Mouse (Mus musculus): ENCODE measurements around the gene Dab2ip. TPM values are rescaled to one million over a fixed set of nuclear protein-coding genes. Genes with fewer than 3 reads are reported as not detected.

Dab2ip gene
- polyA plus RNA-seq, 1 experiment from 2014 or later: 48.1 TPM

DNA sequence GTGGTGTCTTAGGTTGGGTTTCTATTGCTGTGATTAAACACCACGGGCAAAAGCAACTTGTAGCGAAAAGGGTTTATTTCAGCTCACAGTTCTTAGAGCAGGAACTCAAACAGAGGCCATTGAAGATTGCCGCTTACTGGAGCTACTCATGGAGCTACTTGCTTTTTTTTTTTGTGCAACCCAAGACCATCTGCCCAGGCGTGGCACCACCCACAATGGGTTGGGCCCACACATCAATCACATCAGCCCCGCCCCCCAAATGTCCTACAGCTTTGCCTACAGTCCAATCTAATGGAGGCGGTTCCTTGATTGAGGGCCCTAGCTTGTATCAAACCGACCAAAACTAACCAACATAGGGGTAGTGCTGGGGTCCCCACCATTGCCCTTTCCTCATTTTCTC, 205.8 kb downstream of the Dab2ip start:
- TF ChIP-seq CTCF (IDR thresholded peaks at IDR 0.05; ENCODE audit: low read depth): no peak
- TF ChIP-seq EP300 (optimal IDR thresholded peaks at IDR 0.05): no peak

DNA sequence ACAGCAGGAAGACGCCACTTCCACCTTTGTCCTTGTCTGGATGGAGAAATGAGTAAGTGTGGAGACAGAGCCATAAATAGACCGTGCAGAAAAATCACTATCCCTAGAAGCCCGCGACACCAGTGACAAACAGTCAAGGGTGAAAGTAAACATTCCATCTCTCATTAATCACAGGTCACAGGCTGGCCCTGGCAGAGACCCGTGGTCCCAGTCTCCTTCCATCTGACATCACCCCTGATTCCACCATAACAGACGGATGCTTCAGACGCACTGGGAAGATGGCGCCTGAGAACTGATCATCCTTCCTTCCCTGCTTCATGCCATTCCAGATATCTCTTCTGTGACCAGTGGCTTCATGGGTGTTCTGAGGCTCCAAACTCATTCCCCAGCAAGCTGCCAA, 206.3 kb downstream of the Dab2ip start:
- ATAC-seq (ENCODE audit: low FRiP score, low TSS enrichment): no peak
- Histone ChIP-seq H3K27me3 (ENCODE audit: control insufficient read depth, insufficient read depth, low read length) (no peaks in the 10 kb centered on the region), H3K36me3 (ENCODE audit: control insufficient read depth, insufficient read depth, low read length) (no peaks in the 10 kb centered on the region), H3K4me1 (replicated peaks; ENCODE audit: control insufficient read depth, insufficient read depth) (no peaks in the 10 kb centered on the region), H3K9me3 (ENCODE audit: control insufficient read depth, low read length) (no peaks in the 10 kb centered on the region), H3K4me2 (replicated peaks; ENCODE audit: low read depth) (no peak overlapping the region), H3K27ac (replicated peaks) (no peak overlapping the region), H3K4me3 (ENCODE audit: low read depth, low read length) (no peak overlapping the region), H3K9ac (ENCODE audit: low read length) (no peak overlapping the region)
- DNase-seq (ENCODE audit: low spot score): no peak
- WGBS: 37% methylated on average over 8 of the region's 8 CpGs
- TF ChIP-seq CTCF (IDR thresholded peaks at IDR 0.05; ENCODE audit: low read depth): no peak
- TF ChIP-seq EP300 (optimal IDR thresholded peaks at IDR 0.05): no peak

More for the DNA sequence above, 205.8 kb downstream of the Dab2ip start:
- Histone ChIP-seq H3K9ac (ENCODE audit: low read length) (no peak overlapping the region), H3K27ac (replicated peaks) (no peak overlapping the region), H3K4me1 (replicated peaks; ENCODE audit: control insufficient read depth, insufficient read depth) (no peaks in the 10 kb centered on the region), H3K4me3 (ENCODE audit: low read depth, low read length) (no peak overlapping the region), H3K9me3 (ENCODE audit: control insufficient read depth, low read length) (no peaks in the 10 kb centered on the region), H3K4me2 (replicated peaks; ENCODE audit: low read depth) (no peak overlapping the region), H3K27me3 (ENCODE audit: control insufficient read depth, insufficient read depth, low read length) (no peaks in the 10 kb centered on the region), H3K36me3 (ENCODE audit: control insufficient read depth, insufficient read depth, low read length) (no peaks in the 10 kb centered on the region)
- no peak for DNase-seq (ENCODE audit: low spot score)
- 94% methylated on average over 7 of the region's 7 CpGs for WGBS
- ATAC-seq (ENCODE audit: low FRiP score, low TSS enrichment): no peak

DNA sequence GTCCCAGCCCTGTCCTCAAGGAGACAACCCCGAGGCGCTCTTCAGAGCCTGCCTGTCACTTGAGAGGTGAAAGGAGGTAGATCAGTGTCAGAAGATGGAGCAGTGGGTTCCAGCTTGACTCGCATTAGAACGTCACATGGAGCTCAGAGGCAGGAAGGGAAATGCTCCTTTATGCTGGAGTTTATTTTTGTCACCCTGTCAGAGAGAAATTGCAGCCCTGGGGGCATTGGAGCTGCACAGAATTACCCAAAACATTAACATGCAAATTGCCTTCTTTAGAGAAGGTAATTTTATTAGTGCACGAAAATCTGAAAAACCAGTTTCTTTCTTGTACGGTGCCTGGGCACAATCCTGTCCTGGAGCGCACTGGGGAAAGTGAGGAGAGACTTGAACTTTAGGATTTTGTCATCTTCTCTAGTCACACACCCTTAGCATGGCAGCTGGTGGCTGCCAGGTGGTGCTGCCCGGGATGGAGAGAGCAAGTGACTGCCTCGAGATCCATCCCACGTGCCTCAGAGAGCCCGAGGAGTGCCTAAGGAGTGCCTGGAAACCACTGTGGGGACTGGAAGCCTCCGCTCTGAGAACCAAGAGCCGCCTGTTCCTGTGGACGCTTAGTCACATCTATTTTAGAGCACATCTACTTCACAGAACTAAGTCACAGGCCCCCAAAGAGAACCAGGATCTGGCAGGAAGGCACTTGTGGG, 209.9 kb downstream of the Dab2ip start:
- TF ChIP-seq CTCF (IDR thresholded peaks at IDR 0.05; ENCODE audit: low read depth) (no peak), EP300 (optimal IDR thresholded peaks at IDR 0.05) (no peak)
- ATAC-seq (ENCODE audit: low FRiP score, low TSS enrichment) (no peak), DNase-seq (ENCODE audit: low spot score) (no peak)
- Histone ChIP-seq H3K27me3 (ENCODE audit: control insufficient read depth, insufficient read depth, low read length) (no peaks in the 10 kb centered on the region), H3K9me3 (ENCODE audit: control insufficient read depth, low read length) (no peaks in the 10 kb centered on the region), H3K27ac (replicated peaks) (no peak overlapping the region), H3K4me3 (ENCODE audit: low read depth, low read length) (no peak overlapping the region), H3K4me1 (replicated peaks; ENCODE audit: control insufficient read depth, insufficient read depth) (no peaks in the 10 kb centered on the region), H3K9ac (ENCODE audit: low read length) (no peak overlapping the region), H3K4me2 (replicated peaks; ENCODE audit: low read depth) (no peak overlapping the region), H3K36me3 (ENCODE audit: control insufficient read depth, insufficient read depth, low read length) (no peaks in the 10 kb centered on the region)
- 50% methylated on average over 14 of the region's 14 CpGs for WGBS

DNA sequence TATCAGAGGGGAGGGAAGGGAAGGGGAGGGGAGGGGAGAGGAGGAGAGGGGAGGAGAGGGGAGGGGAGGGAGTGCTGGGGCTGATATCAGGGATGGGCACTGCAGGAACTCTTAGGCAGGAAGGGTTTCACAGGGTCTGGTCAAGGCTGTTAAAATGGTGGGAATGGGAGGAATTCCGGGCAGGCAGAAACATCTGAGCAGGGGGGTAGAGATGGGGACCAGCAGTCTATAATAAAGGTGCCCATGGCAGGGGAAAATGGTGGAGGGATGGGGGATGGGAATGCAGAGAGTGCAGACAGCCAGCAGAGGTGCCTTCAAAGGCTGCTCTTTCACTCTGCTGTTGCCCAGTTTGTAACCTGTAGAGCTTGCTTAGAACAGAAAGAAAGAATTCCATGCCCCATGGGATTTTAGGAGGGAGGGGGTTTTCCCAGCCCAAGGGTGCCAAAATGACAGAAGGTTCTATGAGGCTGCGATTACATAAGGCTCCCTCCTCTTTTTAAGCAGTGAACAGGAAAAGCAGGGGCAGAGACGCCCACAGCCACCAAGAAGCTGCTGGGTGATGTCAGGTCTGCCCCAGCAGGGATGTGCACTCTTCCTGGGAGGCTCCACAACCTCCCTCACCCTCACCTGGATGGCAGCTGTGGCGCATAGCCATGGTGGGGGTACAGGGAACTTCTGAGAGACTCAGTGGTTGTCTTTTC, 210.6 kb downstream of the Dab2ip start:
- WGBS: 58% methylated on average over 4 of the region's 4 CpGs
- no peak for ATAC-seq (ENCODE audit: low FRiP score, low TSS enrichment)
- H3K9ac ChIP-seq (ENCODE audit: low read length): no peak overlapping the region; the same call in 1 of the 2 replicates

DNA sequence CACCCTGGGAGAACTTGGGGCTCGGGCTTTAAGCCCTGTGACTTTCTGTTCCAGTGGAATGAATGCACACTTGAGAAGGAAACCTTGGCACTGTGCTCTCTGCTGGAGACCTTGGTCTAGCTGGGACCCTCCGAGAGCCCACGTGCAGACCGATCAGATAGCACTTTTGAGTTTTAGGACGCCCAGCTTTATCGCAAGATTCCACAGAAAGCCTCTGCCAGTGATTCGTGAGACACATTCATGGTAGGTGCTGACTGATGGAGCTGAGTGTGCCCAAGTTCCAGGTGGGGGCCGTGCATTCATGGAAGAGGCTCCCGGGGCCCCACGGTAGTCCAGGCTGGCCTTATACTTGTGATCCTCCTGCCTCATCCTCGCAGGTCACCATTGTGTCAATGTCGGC, 211.3 kb downstream of the Dab2ip start:
- no peaks in the 10 kb centered on the region for H3K9me3 ChIP-seq (ENCODE audit: control insufficient read depth, low read length)
- H3K36me3 ChIP-seq (ENCODE audit: control insufficient read depth, insufficient read depth, low read length): no peaks in the 10 kb centered on the region
- DNase-seq (ENCODE audit: low spot score): no peak
- no peaks in the 10 kb centered on the region for H3K27me3 ChIP-seq (ENCODE audit: control insufficient read depth, insufficient read depth, low read length)
- WGBS: 86% methylated on average over 12 of the region's 12 CpGs
- H3K4me3 ChIP-seq (ENCODE audit: low read depth, low read length): no peak overlapping the region
- H3K4me1 ChIP-seq (replicated peaks; ENCODE audit: control insufficient read depth, insufficient read depth): no peaks in the 10 kb centered on the region
- TF ChIP-seq CTCF (IDR thresholded peaks at IDR 0.05; ENCODE audit: low read depth) (no peak), EP300 (optimal IDR thresholded peaks at IDR 0.05) (no peak)
- H3K4me2 ChIP-seq (replicated peaks; ENCODE audit: low read depth): no peak overlapping the region
- no peak for ATAC-seq (ENCODE audit: low FRiP score, low TSS enrichment)
- no peak overlapping the region for H3K9ac ChIP-seq (ENCODE audit: low read length)
- no peak overlapping the region for H3K27ac ChIP-seq (replicated peaks)

More for the DNA sequence above, 210.6 kb downstream of the Dab2ip start:
- Histone ChIP-seq H3K36me3 (ENCODE audit: control insufficient read depth, insufficient read depth, low read length) (no peaks in the 10 kb centered on the region), H3K4me3 (ENCODE audit: low read depth, low read length) (no peak overlapping the region), H3K9me3 (ENCODE audit: control insufficient read depth, low read length) (no peaks in the 10 kb centered on the region), H3K4me2 (replicated peaks; ENCODE audit: low read depth) (no peak overlapping the region), H3K27ac (replicated peaks) (no peak overlapping the region), H3K27me3 (ENCODE audit: control insufficient read depth, insufficient read depth, low read length) (no peaks in the 10 kb centered on the region), H3K4me1 (replicated peaks; ENCODE audit: control insufficient read depth, insufficient read depth) (no peaks in the 10 kb centered on the region)
- TF ChIP-seq CTCF (IDR thresholded peaks at IDR 0.05; ENCODE audit: low read depth) (no peak), EP300 (optimal IDR thresholded peaks at IDR 0.05) (no peak)
- DNase-seq (ENCODE audit: low spot score): no peak

DNA sequence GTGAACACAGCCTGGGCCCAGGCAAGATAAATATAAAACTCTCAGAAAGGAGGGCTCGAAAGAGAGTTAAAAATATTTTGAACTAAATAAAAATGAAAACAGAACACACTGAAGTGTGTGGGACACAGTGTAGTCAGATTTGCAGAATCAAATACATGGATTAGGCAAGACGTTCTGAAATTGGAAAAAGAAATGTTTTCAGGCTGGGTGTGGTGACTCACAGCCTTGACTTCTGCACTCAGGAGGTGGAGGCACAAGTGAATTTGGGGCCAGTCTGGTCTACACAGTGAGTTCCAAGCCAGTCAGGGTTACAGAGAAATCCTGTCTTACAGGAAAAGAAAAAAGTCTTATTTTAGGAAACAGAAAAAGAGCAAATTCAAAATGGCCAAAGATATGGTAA, 212.5 kb downstream of the Dab2ip start:
- no peak for ATAC-seq (ENCODE audit: low FRiP score, low TSS enrichment)

More for the DNA sequence above, 212.5 kb downstream of the Dab2ip start:
- Histone ChIP-seq H3K27ac (replicated peaks) (no peak overlapping the region), H3K4me2 (replicated peaks; ENCODE audit: low read depth) (no peak overlapping the region), H3K27me3 (ENCODE audit: control insufficient read depth, insufficient read depth, low read length) (no peaks in the 10 kb centered on the region), H3K9me3 (ENCODE audit: control insufficient read depth, low read length) (no peaks in the 10 kb centered on the region), H3K4me3 (ENCODE audit: low read depth, low read length) (no peak overlapping the region), H3K4me1 (replicated peaks; ENCODE audit: control insufficient read depth, insufficient read depth) (no peaks in the 10 kb centered on the region), H3K36me3 (ENCODE audit: control insufficient read depth, insufficient read depth, low read length) (no peaks in the 10 kb centered on the region), H3K9ac (ENCODE audit: low read length) (no peak overlapping the region)
- TF ChIP-seq CTCF (IDR thresholded peaks at IDR 0.05; ENCODE audit: low read depth) (no peak), EP300 (optimal IDR thresholded peaks at IDR 0.05) (no peak)
- DNase-seq (ENCODE audit: low spot score): no peak
- 64% methylated on average over 2 of the region's 2 CpGs for WGBS
